Mouse (Mus musculus) midbrain, embryonic 13.5 days (tissue): ENCODE data around the gene Carns1. TPM values are rescaled to one million over a fixed set of nuclear protein-coding genes. Genes with fewer than 3 reads are reported as not detected.

Experiments
- ATAC-seq: fragments of 200-750 bp; cut with Nextera tagmentation; 2 replicates; pipeline ENCODE4 v1.8.0; 2017; ENCODE audit warnings: mild to moderate bottlenecking, moderate TSS enrichment, moderate library complexity
- H3K27ac ChIP-seq: fragments of 300-500 bp; sonication (generic); 2 replicates; pipeline ENCODE4 v1.5.1; 2015; ENCODE audit warnings: inconsistent platforms, mild to moderate bottlenecking, moderate library complexity
- H3K27me3 ChIP-seq: fragments of 300-500 bp; sonication (generic); 2 replicates; pipeline ENCODE4 v1.6.1; 2015; ENCODE audit warnings: mild to moderate bottlenecking, inconsistent platforms
- H3K36me3 ChIP-seq: fragments of 300-500 bp; sonication (generic); 2 replicates; pipeline ENCODE4 v1.6.1; 2015; ENCODE audit warnings: mild to moderate bottlenecking, inconsistent platforms
- H3K4me1 ChIP-seq: fragments of 300-500 bp; sonication (generic); replicated peaks from 2 replicates; pipeline ENCODE4 v1.6.1; 2015; ENCODE audit warnings: inconsistent platforms
- H3K4me2 ChIP-seq: fragments of 300-500 bp; sonication (generic); replicated peaks from 2 replicates; pipeline ENCODE4 v1.6.1; 2015; ENCODE audit warnings: moderate library complexity, mild to moderate bottlenecking, inconsistent platforms
- H3K4me3 ChIP-seq: fragments of 300-500 bp; sonication (generic); replicated peaks from 2 replicates; pipeline ENCODE4 v1.5.1; 2015; ENCODE audit warnings: mild to moderate bottlenecking, inconsistent platforms
- H3K9ac ChIP-seq: fragments of 300-500 bp; sonication (generic); replicated peaks from 2 replicates; pipeline ENCODE4 v1.6.1; 2015; ENCODE audit warnings: mild to moderate bottlenecking, inconsistent platforms
- H3K9me3 ChIP-seq: fragments of 300-500 bp; sonication (generic); 2 replicates; pipeline ENCODE4 v1.6.1; 2016; ENCODE audit warnings: mild to moderate bottlenecking, inconsistent platforms
- WGBS: fragments of 180-500 bp; shearing (Covaris S2); methylation state at CpG from one replicate; pipeline ENCODE4 v1.1.7; 2015; 5-methylcytosine and 5-hydroxymethylcytosine counted together
- polyA plus RNA-seq: library from polyadenylated mRNA; unstranded; fragments of >200 nt; fragmentation: Nextera tagmentation; extraction: Ambion mirVana; gene quantifications from 2 replicates; pipeline ENCODE4 v1.2.1, GENCODE M21; 2015

The Carns1 gene
- polyA plus RNA-seq, 1 experiment from 2014 or later: 4.2 TPM

GRCm38 (mm10) chr19:4184976-4185975 is 10.0 kb upstream of the Carns1 start:
- WGBS: 65% methylated on average over 15 of the region's 15 CpGs

DNA sequence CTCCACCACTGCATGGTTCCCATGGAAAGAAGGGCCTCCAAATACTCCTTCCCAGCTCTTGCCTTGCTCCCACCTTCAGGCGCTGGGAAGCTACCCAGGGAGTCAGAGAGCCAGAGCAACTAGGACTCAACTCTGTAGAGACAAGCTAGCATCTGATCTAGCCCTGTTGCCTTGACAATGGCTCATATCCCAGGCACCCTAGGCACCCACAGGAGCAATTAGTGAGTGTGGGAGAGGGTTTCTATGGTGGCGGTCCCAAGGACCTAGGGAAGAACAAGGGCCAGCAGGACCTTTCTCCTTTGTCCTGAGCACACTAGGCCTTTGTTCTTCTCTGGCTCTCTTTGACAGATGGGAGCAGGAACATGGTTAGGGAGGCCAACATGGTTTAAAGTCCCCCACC is 8.4 kb upstream of the Carns1 start:
- Histone ChIP-seq H3K4me2 (no peak overlapping the region), H3K4me1 (peaks cover 9% of the 10 kb centered on the region), H3K27ac (no peak overlapping the region), H3K9me3 (no peaks in the 10 kb centered on the region), H3K4me3 (no peak overlapping the region), H3K36me3 (no peaks in the 10 kb centered on the region), H3K27me3 (no peaks in the 10 kb centered on the region), H3K9ac (no peak overlapping the region)
- ATAC-seq: no peak
- 63% methylated on average over 2 of the region's 2 CpGs for WGBS

More at GRCm38 (mm10) chr19:4184976-4185975, 10.0 kb upstream of the Carns1 start:
- Histone ChIP-seq H3K27me3 (no peaks in the 10 kb centered on the region), H3K4me3 (no peak overlapping the region), H3K4me1 (peaks cover 9% of the 10 kb centered on the region), H3K27ac (no peak overlapping the region), H3K9ac (no peak overlapping the region), H3K4me2 (no peak overlapping the region), H3K9me3 (no peaks in the 10 kb centered on the region), H3K36me3 (no peaks in the 10 kb centered on the region)
- no peak for ATAC-seq

GRCm38 (mm10) chr19:4181892-4182291 is 6.6 kb upstream of the Carns1 start:
- Histone ChIP-seq H3K27ac (no peak overlapping the region), H3K27me3 (0 out of 2 replicates have a peak, but pooled peaks cover 2% of the 10 kb centered on the region), H3K36me3 (no peaks in the 10 kb centered on the region), H3K9me3 (no peaks in the 10 kb centered on the region), H3K9ac (peak overlapping the region; percentile 28; the same call in 1 of the 2 replicates), H3K4me3 (no peak overlapping the region), H3K4me2 (no peak overlapping the region), H3K4me1 (peaks cover 9% of the 10 kb centered on the region)
- no peak for ATAC-seq
- WGBS: 39% methylated on average over 3 of the region's 3 CpGs

DNA sequence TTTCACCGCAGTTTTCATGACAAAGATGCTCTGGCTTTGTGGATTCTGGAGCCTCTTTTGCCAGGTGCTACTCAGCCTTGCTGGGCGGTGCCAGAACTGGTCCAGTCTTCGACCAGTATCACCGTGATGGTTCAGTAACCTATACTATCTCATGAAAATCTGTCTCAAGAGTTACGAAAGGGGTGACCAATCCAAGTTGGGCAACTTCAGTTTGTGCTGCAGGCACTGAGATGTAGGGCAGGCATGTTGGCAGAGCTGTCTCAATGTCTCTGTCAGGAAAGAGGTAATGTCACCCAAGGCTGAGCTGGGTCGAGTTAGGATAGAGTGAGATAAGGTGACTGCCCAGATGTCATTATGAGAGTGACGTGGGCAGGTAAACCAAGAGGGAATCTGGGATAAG is 5.1 kb upstream of the Carns1 start:
- Histone ChIP-seq H3K4me1 (peaks cover 14% of the 10 kb centered on the region), H3K27ac (no peak overlapping the region), H3K27me3 (0 out of 2 replicates have a peak, but pooled peaks cover 3% of the 10 kb centered on the region), H3K9me3 (no peaks in the 10 kb centered on the region), H3K4me3 (no peak overlapping the region), H3K4me2 (no peak overlapping the region), H3K9ac (no peak overlapping the region), H3K36me3 (no peaks in the 10 kb centered on the region)
- no peak for ATAC-seq
- WGBS: 92% methylated on average over 7 of the region's 7 CpGs

DNA sequence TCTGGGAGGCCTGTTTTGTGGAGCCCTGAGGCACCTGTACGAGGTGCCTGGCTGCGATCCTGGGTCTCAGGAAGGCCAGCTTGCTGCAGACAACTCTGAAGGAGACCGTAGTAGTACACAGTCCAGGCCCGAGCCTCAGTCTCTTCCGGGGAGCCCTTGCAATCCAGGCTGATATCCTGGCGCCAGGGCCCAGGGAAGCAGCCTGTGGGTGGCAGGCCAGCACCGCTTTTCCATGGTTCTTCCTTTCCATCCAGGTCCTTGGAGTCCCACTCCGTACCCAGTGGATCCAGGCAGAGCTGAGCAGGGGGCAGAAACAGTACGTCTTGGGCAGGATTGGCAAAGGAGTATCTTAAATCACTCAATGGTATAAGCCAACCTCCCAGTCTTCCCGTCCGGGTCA is 2.4 kb downstream of the Carns1 start:
- ATAC-seq: no peak
- H3K4me2 ChIP-seq: no peak overlapping the region
- H3K9ac ChIP-seq: no peak overlapping the region
- H3K4me3 ChIP-seq: no peak overlapping the region
- H3K36me3 ChIP-seq: no peaks in the 10 kb centered on the region
- WGBS: 61% methylated on average over 11 of the region's 11 CpGs
- H3K27ac ChIP-seq: no peak overlapping the region
- H3K9me3 ChIP-seq: no peaks in the 10 kb centered on the region
- 0 out of 2 replicates have a peak, but pooled peaks cover 3% of the 10 kb centered on the region for H3K27me3 ChIP-seq
- H3K4me1 ChIP-seq: peaks cover 19% of the 10 kb centered on the region

- Histone ChIP-seq H3K9me3 (no peaks in the 10 kb centered on the region), H3K4me1 (peaks cover 19% of the 10 kb centered on the region), H3K9ac (peak overlapping the region; percentile 43), H3K4me3 (no peak overlapping the region), H3K27ac (no peak overlapping the region), H3K4me2 (no peak overlapping the region), H3K27me3 (no peaks in the 10 kb centered on the region), H3K36me3 (no peaks in the 10 kb centered on the region)
- ATAC-seq: no peak
- whole genome bisulfite sequencing: 77% methylated on average over 13 of the region's 13 CpGs
Measured at GRCm38 (mm10) chr19:4171393-4172290, 3.6 kb downstream of the Carns1 start.

DNA sequence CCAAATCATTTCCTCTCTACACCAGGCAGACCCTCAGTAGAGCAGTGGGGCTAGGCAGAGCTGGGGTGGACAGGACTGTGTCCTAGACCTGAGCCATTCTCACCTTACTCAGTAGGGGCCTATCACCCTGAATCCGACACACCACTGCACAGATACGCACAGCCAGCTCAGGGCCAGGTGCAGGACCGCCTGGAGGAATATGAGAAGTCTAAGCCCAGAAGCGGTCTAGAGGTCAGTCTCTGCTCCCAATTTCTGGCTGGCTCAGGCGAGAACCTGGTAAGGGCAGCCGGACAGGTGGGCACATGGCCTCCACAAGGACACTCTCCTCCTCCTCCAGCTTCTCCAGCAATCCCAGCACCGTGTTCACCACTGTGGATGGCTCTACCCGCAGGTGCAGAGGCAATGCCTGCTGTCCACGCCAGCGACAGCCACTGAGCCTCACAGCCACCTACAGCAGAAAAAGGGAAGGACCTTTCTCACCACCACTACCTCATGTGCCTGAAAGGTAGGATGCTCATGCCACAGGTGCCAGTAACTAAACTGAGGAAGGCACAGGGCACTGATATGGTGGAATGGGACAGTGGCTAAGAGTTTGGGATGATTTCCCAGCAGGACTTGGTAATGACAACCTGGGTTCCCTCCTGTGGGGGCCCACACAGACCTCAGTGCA is 4.4 kb downstream of the Carns1 start:
- Histone ChIP-seq H3K27ac (no peak overlapping the region), H3K36me3 (no peaks in the 10 kb centered on the region), H3K9ac (no peak overlapping the region), H3K4me2 (no peak overlapping the region), H3K4me3 (no peak overlapping the region), H3K27me3 (no peaks in the 10 kb centered on the region), H3K9me3 (no peaks in the 10 kb centered on the region), H3K4me1 (peaks cover 19% of the 10 kb centered on the region)
- 91% methylated on average over 10 of the region's 10 CpGs for WGBS
- ATAC-seq: no peak

DNA sequence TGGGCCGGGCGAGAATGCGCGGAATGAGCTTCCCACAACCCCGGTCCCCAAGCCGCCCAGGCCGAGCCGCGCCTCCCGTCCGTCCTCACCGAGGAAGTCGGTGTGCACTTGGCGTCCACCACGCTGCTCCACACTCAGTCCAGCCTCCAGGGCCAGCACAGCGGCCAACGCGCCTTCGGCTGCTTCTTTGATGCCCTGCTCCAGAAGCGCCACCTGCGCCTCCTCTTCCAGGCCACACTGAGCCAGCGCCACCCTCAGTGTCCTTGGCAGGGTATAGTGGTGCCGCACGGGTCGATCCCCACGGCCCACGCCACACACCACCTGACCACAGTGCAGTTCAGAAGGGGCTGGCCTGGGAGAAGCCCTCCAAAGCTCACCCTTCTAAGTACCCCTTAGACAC is 5.5 kb downstream of the Carns1 start:
- Histone ChIP-seq H3K9ac (peak overlapping the region; percentile 77), H3K4me3 (peak overlapping the region; percentile 42), H3K36me3 (no peaks in the 10 kb centered on the region), H3K27ac (peak overlapping the region; percentile 90), H3K27me3 (no peaks in the 10 kb centered on the region), H3K9me3 (no peaks in the 10 kb centered on the region), H3K4me1 (peaks cover 9% of the 10 kb centered on the region), H3K4me2 (peak overlapping the region; percentile 70)
- WGBS: 6% methylated on average over 27 of the region's 27 CpGs
- ATAC-seq: peak; percentile 79

DNA sequence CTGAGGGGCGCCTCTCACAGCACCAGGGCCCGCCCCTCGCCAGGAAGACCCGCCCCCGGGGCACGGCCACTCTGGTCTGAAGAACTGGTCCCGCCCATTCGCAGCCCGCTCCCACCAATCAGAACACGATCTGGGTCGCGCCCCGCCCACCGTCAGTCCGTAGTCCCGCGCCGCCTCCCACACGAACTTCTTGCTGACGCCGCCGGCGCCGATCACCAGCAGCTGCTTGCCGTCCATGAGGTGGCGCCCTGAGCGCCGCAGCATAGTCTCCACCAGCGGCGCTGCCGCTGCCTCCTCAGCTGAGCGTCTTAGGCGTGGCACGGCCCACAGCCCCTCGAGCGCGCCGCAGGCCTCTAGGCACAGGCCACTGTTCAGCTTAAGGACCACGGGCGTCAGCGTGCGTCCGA is 5.9 kb downstream of the Carns1 start:
- H3K9ac ChIP-seq: peak overlapping the region; percentile 77
- peaks cover 9% of the 10 kb centered on the region for H3K4me1 ChIP-seq
- peak overlapping the region; percentile 90 for H3K27ac ChIP-seq
- ATAC-seq: peak; percentile 97
- H3K36me3 ChIP-seq: no peaks in the 10 kb centered on the region
- WGBS: 1% methylated on average over 42 of the region's 43 CpGs
- no peaks in the 10 kb centered on the region for H3K9me3 ChIP-seq
- peak overlapping the region; percentile 42 for H3K4me3 ChIP-seq
- peak overlapping the region; percentile 70 for H3K4me2 ChIP-seq
- H3K27me3 ChIP-seq: no peaks in the 10 kb centered on the region

DNA sequence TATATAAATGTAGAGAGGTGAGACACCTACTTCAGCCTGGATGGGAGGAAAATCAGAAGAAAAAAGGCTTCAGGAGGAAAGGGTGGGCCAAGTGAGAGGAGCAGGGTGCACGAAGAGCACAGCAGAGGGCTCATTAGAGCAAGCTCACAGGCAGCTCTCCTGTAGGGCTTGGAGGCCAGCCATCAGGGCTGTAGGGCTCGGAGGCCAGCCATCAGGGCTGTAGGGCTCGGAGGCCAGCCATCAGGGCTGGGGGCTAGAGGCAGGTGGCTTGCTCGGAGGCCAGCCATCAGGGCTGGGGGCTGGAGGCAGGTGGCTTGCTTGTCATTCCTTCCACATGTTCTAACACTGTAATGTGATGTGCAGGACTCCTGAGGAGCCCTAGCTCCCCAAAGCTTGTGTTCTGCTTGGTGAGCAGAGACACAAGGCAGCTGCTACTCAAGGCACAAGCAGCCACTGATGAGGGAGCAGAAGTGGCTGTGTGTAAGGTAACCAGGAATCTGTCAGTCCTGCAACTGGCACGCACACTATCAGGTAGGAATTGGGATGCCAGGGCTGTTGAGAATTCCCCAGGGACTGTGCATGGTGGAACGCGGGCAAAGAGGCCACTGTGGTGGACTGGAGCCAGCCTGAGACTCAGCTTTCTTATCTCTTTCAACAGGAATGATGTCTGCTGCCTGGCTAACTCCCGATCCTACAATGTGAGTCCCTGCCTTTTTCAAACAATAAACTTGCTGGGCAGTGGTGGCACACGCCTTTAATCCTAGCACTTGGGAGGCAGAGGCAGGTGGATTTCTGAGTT is 8.4 kb downstream of the Carns1 start:
- 85% methylated on average over 9 of the region's 9 CpGs for WGBS
- Histone ChIP-seq H3K4me3 (no peak overlapping the region), H3K27ac (no peak overlapping the region), H3K36me3 (no peaks in the 10 kb centered on the region), H3K27me3 (no peaks in the 10 kb centered on the region), H3K4me2 (no peak overlapping the region), H3K4me1 (peaks cover 24% of the 10 kb centered on the region), H3K9ac (no peak overlapping the region), H3K9me3 (no peaks in the 10 kb centered on the region)
- no peak for ATAC-seq

- peaks cover 22% of the 10 kb centered on the region for H3K4me1 ChIP-seq
- H3K4me3 ChIP-seq: no peak overlapping the region
- no peak for ATAC-seq
- no peak overlapping the region for H3K27ac ChIP-seq
- WGBS: 83% methylated on average over 2 of the region's 2 CpGs
- H3K36me3 ChIP-seq: peaks cover 16% of the 10 kb centered on the region
- no peak overlapping the region for H3K4me2 ChIP-seq
- H3K9me3 ChIP-seq: no peaks in the 10 kb centered on the region
- H3K9ac ChIP-seq: no peak overlapping the region
- H3K27me3 ChIP-seq: no peaks in the 10 kb centered on the region
Measured at GRCm38 (mm10) chr19:4164721-4165120, 10.6 kb downstream of the Carns1 start.
